Mouse (Mus musculus) c-Kit-negative CD71-positive TER-119-positive erythroid progenitor cells, embryonic 14.5 days (primary cell): Measurements from ENCODE around the gene Impg2.

Experiments
- DNase-seq: peaks from one replicate; pipeline ENCODE4 v3.0.0-alpha.2; 2013; ENCODE audit warnings: low read depth, low spot score

Gene Impg2

DNA sequence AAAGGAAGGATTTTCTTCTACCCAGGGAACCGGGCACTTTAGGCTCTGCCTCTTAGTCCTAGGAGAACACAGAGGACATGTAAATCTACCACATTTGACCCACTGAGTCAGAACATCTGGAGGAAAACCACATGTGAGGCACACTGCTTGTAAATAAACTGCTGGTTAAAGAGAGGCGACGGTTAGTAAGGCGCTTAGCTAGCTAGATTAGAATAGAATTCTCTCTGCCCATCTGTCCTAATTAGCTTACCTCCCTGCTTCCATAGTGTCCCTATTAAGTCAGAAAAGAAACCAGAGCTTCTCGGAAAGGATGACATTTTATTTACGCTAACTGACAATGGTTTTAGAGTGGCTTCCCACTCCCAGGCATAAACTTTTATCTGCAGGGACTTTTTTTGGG, at the start of gene Impg2:
Impg2 (plus strand) TSS at position 263 of the 400 bp plus-strand sequence.
- DNase-seq, result no peak

DNA sequence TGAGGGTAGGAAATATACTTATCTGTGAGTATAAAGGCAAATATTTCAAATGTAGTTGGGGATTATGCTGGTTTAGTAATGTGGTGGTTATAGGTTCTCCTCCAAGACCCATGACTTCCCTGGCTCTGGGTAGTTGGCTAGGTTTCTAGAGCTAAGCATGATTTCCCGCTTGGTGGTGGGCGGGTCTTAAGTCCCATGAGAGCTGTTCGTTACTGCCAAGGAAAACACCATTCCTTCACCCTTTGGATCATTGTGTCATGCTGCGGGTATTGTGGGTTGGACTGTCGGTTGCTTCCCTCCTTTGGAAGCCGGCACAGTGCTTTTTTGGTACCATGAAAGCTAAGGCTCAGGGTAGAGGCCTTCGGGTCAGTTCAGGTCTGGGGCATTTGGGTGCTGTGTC, 40.6 kb upstream of the Impg2 start:
- DNase-seq, result no peak

DNA sequence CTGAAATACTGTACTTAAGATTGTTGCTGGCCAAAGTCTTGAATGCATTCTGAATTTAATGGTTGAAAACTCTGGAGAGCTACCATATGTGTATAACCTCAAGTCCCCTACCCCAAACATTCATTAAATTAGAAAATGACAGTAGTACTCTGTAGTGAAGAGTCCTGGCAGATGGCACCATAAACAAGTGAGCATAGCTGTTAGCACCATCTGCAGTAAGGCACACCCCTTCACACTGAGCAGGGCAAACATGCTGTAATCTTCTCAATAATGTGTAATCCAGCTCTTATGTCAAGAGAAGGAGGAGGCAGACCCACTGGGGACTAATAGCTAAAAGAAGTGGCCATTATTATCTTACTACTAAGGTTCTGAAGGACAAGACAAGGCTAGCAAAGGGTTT, 33.9 kb upstream of the Impg2 start:
- no peak for DNase-seq

DNA sequence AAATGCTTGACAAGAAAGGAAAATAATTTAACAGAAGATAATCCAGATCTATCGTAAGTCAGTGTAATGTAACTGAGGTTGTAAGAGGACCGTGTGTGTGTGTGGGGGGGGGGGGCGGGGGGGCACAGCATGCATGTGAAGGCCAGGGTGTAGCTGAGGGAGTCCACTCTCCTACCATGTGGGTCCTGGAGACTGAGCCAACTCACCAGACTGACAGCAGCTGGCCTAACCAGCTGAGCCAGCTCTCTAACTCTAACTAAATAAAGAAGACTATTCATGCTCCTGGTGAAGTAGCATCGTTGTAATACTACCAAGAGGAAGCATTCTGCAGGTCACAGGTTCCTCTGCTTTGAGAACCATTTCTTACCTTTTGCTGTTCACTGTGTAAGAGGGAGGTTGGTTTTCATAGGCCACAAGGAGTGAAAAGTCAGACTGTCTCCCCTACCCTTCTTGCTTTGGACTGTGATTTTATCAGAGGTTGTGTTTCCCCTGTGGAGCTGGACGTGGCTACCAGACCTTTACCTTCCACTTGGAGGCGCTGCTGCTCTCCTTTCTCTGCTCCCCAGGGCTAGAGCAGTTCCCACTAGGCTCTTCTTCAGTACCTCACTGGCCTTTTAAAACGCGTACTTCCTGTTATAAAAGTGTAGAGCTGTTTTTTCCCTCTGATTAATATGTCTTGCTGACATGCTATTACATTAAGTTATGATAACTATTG, 28.1 kb upstream of the Impg2 start:
- DNase-seq, result no peak

DNA sequence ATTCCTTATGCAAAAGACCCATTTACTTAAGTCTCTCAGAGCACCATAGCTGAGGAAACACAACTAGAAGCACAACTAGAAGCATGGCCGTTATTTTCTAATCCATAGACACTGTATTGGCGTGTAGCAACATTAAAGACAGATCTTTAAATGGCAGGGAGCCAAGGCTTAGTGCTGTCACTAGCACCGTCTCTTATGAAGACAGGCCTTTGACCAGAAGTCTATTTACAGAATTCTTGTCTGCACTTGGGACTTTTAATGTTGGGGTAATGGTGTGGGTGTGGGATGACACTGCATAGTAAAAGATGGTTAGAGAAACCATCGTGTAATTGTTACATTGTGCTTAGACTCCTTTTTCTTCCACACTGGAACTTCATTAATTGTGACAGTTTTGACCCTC, 17.2 kb upstream of the Impg2 start:
- no peak for DNase-seq

DNA sequence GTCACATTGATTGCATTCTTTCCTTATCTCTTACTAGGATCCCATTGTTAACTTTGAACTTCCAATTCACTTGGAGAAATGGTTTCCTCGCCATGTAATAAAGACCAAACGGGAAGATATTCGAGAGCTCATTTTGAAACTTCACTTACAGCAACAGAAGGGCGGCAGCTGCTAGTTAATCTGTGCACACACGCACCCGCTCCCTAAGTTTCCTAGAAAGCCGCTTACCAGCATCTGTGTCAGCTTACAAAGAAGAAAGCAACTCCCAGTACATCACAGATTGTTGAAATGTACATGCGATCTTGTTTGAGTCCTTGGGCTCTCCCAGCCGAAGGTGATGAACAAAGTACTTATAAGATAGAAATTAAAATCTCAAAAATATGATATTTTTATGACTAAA, 15.9 kb upstream of the Impg2 start:
- DNase-seq, result no peak

DNA sequence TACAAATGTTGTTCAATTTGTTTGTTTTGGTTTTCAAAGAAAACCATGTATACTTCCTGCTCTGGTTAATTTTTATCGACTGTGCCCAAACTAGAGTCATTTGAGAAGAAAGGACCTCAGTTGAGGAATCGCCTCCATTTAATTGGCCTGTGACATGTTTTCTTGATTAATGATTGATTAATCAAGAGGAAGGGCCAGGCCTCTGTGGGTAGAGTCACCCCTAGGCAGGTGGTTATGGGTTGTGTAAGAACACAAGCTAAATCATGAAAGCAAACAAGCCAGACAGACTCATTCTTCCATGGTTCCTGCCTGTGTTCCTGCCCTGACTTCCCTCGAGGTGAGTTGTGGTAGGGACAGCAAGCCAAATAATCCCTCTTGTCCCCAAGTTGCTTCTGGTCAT, 8.6 kb downstream of the Impg2 start:
- DNase-seq, result no peak

DNA sequence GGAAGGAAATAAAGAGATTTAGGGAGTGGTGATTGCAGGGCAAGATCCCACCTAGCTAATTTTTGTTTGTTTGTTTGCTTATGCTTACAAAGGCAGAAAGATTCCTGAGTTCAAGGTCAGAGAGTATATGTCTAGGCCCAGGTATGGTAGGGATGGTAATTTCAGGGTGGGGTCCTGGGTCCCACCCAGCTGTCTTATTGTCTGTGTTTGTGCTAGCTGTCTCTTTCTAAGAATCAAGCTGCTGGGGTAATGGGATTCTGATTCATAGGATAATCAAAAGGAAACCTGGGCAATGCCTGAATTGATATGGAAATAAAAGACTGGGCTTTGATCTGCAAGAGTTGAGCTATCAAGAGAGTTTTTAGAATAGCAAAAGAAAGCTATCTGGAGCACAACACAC, 23.6 kb downstream of the Impg2 start:
- DNase-seq, result no peak

DNA sequence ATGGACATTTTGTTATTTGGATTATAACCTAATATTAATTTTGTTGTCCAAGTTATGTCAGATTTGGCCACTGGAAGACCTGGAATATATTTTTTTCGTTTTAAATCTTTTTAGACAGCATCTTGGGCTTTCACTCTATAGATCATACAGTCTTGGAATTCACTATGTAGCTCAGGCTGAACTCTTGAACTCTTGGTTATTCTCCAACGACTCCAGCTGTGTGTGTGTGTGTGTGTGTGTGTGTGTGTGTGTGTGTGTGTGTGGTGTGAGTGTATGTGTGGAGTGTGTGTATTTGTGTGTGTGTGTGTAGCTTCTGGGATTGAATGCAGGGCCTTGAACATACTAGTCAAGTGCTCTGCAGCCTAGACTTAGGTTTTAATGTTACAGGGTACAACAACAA, 25.3 kb downstream of the Impg2 start:
- DNase-seq, result no peak

DNA sequence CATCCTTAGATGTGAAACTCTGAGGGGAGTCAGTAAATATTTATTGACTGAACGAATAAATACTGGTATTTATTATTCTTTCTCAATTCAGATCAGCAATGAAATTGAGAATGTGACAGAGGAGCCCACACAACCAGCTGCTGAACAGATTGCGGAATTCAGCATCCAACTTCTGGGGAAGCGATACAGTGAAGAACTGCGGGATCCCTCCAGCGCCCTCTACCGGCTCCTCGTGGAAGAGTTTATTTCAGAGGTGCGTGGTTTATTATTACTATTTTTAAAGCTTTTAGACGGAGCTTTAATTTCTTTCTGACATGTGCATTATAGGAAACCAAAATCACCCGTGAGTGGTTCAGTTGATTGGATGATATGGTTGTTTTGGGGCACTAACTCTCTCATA, 27.2 kb downstream of the Impg2 start:
- DNase-seq, result no peak

DNA sequence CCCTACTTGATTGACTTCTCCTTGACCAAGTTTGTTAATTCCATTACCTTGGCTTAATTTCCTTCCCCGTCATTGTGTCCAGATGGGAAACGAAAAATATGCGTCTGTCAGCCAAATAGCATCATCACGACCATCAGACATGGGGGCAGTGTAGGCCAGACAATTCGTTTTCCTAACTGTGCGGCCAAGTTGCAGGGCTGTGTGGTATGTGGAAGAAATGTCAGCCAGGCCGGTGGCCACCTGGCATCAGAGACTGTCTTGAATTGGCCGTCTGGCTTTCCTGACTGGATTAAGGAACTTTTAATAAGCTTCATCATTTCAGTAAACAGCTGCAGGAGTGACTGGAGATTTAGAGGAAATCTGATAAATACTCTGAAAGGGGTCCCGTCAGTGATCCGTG, 28.6 kb downstream of the Impg2 start:
- DNase-seq, result no peak

DNA sequence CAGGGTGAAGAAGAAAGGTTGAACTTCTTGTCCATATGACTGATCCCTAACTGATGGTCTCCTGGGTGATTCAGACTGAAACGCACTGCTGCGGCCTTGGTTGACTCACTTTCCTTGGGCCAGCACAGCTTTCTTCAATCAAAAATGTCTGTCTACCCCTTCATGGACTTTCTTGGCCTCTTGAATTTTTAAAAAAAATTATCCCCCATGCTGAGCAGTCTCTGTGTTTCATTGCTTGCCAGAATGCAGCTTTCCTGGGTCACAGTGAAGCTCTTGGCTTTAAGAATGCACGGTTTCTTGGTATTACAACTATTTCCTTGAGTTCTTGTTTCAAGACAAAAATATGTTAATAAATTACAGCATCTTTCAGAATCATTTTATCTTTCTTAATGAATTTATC, 41.9 kb downstream of the Impg2 start:
- no peak for DNase-seq

DNA sequence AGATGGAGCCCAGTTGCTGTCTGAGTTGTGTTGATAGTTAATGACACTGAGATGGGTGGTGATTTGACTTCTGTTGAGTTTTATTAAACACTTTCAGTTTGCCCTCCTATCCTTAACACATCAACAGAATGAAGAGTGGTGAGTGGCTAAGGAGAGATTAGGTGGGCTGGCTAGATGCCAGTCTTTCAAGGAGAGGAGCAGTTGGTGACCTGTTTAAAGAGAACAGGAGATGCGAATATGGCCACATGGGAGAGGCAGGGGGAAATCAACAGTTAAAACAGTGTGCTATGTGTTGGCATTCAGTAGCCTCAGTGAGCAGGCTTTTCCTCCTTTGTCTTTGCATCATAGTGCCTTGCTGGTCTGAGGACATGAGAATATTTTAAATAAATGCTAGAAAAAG, 69.8 kb downstream of the Impg2 start:
- no peak for DNase-seq

DNA sequence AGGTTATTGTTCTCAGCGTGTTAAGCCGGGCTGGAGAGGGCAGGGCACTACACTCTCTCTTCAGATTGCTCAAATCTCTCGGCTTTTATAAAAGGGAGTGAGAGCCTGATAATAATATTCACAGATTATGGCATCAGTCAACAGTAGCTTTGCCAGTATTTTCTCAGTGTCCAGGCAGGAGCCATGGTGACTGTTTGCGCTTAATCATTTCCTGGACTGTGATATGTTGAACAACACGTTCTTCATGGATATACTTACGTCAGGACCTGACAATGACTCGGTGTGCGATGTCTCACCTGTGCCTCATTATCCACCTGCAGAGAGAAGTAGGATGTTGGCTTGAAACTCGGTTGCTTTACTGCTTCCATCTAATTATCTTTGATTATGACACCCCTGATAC, 74.9 kb downstream of the Impg2 start:
- DNase-seq, result no peak

DNA sequence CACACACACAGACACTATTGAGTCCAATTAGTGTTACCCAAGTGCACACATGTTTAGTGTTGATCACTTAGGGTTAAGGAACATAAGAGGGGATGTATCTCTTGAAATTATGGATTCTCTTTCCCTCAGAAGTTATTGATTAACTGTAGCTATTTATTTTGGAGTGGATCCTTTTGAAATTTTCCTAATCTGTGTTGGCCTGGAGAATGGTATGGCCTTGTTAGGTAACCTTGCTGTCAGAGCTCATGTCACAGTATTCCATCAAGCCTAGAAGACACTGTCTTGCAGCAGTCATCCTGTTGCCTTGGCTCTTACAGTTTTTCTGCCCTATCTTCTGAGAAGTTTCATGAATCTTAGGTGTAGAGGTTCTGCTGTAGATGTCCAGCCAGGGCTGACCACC, 75.6 kb downstream of the Impg2 start:
- DNase-seq, result no peak

DNA sequence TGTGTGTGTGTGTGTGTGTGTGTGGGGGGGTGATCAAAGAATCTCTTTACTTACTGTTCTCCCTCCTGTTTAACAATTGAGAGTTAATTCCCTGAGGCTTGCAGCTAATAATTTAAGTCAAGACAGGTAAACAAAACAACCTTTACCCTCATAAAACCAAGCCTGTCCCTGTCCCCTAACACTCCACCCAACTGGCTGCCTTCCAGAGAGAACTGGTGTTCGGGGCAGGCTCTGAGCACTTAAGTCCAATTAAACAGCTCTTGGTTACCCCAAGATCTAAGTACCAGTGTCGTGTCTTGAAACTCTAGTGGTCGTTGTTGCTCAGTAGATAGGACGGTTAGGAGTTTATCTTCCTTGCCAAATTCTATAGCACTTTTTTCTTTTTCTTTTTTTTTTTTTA, 77.2 kb downstream of the Impg2 start:
- DNase-seq, result no peak

DNA sequence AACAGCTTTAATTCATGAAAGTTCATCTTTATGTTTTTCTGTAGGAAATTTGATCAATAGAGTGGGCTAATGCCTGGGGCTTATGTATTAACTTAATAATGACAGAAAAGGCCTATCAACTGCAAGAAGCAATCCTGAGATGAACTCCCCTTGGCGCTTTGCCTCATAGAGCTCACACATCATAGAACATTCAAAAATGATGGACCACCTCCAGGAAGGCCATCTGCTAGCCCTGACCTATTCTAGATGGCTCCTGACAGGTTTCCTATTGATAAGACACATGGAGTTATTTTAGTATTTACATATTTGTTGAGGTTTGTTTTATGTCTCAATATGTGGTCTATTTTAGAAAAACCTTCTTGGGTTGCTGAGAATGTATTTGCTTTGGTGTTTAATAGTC, 79.2 kb downstream of the Impg2 start:
- no peak for DNase-seq

DNA sequence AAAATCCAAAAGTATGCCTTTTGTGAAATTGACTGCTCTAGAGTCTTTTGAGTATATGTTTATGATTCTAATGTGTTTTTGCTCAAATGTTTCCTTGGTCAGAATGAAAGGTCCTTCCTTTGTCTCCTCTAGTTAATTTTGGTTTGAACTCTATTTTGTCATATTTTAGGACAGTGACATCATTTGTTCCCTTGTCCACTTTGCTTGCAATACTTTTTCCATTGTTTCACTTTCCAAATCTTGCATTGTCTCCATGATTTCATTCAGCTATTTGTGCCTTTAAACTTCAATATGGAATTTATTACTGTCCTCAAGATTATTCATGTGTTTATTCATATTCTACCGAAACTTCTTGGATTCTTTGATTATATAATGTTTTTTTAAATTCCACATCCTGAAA, 79.8 kb downstream of the Impg2 start:
- no peak for DNase-seq

DNA sequence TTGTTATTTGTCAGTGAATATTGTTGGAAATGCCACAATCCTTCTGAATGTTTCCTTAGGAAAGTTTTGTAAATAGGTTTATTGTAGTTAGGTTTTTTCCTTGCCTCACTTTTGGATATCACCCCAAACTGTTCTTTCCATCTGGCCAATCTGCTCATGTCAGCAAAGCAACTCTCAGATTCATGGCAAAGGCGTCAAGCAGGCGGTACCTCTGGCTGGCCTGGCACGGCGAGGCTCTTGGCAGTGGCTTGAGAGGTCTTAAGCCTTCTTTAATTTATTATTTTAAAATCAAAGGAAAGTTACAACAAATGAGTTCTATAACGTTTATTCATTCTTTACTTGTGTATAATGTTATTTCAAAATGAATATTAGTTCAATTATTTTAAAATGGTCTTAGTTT, 82.0 kb downstream of the Impg2 start:
- no peak for DNase-seq

DNA sequence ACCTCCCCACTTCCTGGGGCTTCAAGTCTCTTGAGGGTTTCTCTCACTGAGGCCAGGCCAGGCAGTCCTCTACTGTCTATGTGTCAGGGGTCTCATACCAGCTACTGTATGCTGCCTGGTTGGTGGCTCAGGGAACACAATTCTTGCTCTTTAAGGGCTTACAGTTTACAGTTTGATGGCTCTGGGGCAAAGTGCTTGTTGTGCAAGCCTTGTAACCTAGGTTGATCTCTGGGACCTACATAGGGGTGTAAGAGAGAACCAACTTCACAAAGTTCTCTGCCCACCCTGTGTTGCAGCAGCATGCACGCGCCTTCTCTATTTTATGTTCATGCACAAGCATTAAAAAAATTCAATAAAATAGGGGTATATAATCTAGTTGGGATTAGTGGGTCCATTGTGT, 82.9 kb downstream of the Impg2 start:
- DNase-seq, result no peak

DNA sequence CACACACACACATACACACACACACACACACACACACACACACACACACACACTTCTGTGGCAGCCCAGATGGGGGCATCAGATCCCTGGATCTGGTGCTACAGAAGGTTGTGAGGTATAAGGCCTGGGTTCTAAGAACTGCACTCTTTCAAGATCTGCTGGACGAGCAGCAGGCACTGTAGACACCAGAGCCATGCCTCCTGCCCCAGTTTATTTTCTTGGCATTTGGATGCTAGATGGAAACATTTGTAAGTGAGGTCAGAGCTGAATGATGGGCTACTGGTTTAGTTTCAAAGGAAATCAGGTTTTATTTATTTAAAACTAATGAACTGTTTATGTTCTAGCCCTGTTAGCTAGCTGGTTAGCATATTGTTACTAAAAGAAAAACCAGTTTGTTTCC, 90.8 kb downstream of the Impg2 start:
- DNase-seq, result no peak

DNA sequence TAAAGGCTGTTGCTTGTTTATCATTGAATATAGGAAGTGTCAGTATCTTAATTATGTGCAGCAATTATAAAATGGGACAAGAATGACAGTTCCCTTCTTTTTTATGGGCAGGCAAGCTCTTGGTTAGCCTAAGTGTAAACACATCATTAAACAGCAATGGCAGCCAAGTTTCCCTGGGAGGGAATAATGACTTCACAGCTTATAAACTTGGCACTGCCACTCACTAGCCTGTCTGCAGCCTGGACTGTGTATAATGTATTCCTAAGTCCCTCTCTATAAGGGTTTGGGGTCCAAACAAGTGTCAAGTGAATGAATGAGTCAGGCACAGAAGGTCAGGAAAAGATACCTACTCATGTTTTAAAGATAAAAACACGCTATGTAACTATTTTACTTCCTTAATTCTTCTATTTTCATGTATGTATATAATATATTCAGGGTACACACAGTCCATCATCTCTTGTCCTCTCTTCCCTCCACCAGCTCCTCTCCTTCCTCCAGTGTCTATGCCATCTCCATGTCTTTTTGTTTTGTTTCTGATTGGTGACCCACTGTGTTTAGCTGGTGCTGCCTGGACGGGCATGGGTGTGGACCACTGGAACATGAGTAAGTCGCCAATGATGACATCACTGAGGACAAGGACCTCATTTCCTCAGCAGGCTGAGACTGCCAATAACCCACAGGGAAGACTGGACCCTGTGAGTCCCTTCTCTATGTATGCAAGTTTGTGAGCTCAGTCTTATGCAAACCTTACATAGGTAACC, 92.0 kb downstream of the Impg2 start:
- DNase-seq, result no peak

DNA sequence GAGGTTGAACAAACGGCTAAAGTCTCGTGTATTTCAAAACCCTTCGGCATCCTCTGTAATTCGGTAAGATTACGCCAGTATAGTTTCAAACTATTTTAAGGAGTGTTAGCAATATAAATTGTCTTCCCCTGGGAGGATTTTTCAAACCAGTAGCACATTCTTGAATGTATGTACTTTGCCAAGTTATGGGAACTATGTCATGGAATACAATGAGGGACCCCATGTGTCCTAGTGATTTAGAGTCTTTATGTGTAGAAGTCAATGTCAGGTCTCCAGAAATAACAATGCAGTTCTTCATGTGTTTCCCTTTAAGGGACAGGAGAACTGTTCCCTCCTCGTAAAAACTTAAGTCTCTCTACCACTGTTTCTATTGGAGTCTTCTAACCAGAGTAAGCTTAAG, 94.1 kb downstream of the Impg2 start:
- no peak for DNase-seq

DNA sequence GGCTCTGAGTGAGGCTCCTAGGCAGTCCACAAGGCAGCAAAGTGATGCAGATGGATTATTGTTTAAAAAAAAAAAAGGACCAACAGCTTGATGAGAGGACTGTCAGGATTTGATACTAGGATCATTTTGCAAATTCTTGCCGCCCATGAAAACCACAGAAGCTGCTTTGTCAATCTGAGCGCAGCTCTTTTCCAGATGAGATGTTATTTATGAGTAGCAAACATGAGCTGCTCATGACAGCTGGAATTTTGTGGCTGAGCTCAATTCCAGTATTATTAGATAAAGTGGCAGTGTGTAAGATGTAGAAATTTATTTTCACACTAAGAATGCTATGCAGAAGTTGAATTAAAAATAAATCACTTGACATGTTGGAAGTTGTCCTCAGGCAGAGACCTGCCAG, 94.7 kb downstream of the Impg2 start:
- no peak for DNase-seq
